Mouse (Mus musculus): ENCODE measurements around the gene Umad1. TPM values are rescaled to one million over a fixed set of nuclear protein-coding genes. Genes with fewer than 3 reads are reported as not detected.
A peak's percentile ranks its signal among the peaks of the same experiment; 100 is the strongest.

Gene Umad1
- polyA plus RNA-seq, 1 experiment from 2014 or later = 24.8 TPM

- Histone ChIP-seq H3K9me3 (no peaks in the 10 kb centered on the region), H3K27me3 (ENCODE audit: insufficient read depth, poor library complexity, severe bottlenecking) (no peaks in the 10 kb centered on the region), H3K36me3 (no peaks in the 10 kb centered on the region), H3K4me3 (no peak overlapping the region), H3K27ac (no peak overlapping the region), H3K4me1 (no peaks in the 10 kb centered on the region)
- WGBS = 79% methylated on average over 9 of the region's 9 CpGs
- DNase-seq (ENCODE audit: low spot score) = no peak
These were observed 77.7 kb downstream of the Umad1 start for GRCm38 (mm10) chr6:8336487-8337390.

- Histone ChIP-seq H3K4me3 (no peak overlapping the region), H3K27me3 (ENCODE audit: insufficient read depth, poor library complexity, severe bottlenecking) (no peaks in the 10 kb centered on the region), H3K9me3 (no peaks in the 10 kb centered on the region), H3K27ac (no peak overlapping the region), H3K4me1 (no peaks in the 10 kb centered on the region), H3K36me3 (no peaks in the 10 kb centered on the region)
- DNase-seq (ENCODE audit: low spot score) = no peak
- 84% methylated on average over 6 of the region's 6 CpGs for WGBS
These were observed 80.4 kb downstream of the Umad1 start for GRCm38 (mm10) chr6:8339453-8339852.

GRCm38 (mm10) chr6:8343271-8343670 lies 84.2 kb downstream of the Umad1 start:
- Histone ChIP-seq H3K27ac (no peak overlapping the region), H3K4me1 (no peaks in the 10 kb centered on the region), H3K27me3 (ENCODE audit: insufficient read depth, poor library complexity, severe bottlenecking) (no peaks in the 10 kb centered on the region), H3K4me3 (no peak overlapping the region), H3K36me3 (no peaks in the 10 kb centered on the region), H3K9me3 (no peaks in the 10 kb centered on the region)
- no peak for DNase-seq (ENCODE audit: low spot score)
- 86% methylated on average over 4 of the region's 4 CpGs for WGBS

GRCm38 (mm10) chr6:8345219-8345856 lies 86.2 kb downstream of the Umad1 start:
- Histone ChIP-seq H3K27ac (no peak overlapping the region), H3K27me3 (ENCODE audit: insufficient read depth, poor library complexity, severe bottlenecking) (no peaks in the 10 kb centered on the region), H3K4me1 (no peaks in the 10 kb centered on the region), H3K36me3 (no peaks in the 10 kb centered on the region), H3K4me3 (no peak overlapping the region), H3K9me3 (no peaks in the 10 kb centered on the region)
- peak; percentile 76 for DNase-seq (ENCODE audit: low spot score)
- WGBS = 71% methylated on average over 5 of the region's 5 CpGs

- 75% methylated on average over 2 of the region's 2 CpGs for WGBS
- H3K4me1 ChIP-seq = no peaks in the 10 kb centered on the region
- H3K9me3 ChIP-seq = no peaks in the 10 kb centered on the region
- H3K27me3 ChIP-seq (ENCODE audit: insufficient read depth, poor library complexity, severe bottlenecking) = no peaks in the 10 kb centered on the region
- no peak overlapping the region for H3K4me3 ChIP-seq
- H3K27ac ChIP-seq = no peak overlapping the region
- no peak for DNase-seq (ENCODE audit: low spot score)
- no peaks in the 10 kb centered on the region for H3K36me3 ChIP-seq
These were observed 88.1 kb downstream of the Umad1 start for GRCm38 (mm10) chr6:8347154-8347553.

- Histone ChIP-seq H3K27me3 (ENCODE audit: insufficient read depth, poor library complexity, severe bottlenecking) (no peaks in the 10 kb centered on the region), H3K27ac (no peak overlapping the region), H3K36me3 (no peaks in the 10 kb centered on the region), H3K4me1 (no peaks in the 10 kb centered on the region), H3K9me3 (no peaks in the 10 kb centered on the region), H3K4me3 (no peak overlapping the region)
- WGBS = 83% methylated on average over 1 of the region's 1 CpGs
- no peak for DNase-seq (ENCODE audit: low spot score)
These were observed 89.3 kb downstream of the Umad1 start for GRCm38 (mm10) chr6:8348344-8348743.

- DNase-seq (ENCODE audit: low spot score) = no peak
- no peaks in the 10 kb centered on the region for H3K27me3 ChIP-seq (ENCODE audit: insufficient read depth, poor library complexity, severe bottlenecking)
- no peaks in the 10 kb centered on the region for H3K9me3 ChIP-seq
- no peaks in the 10 kb centered on the region for H3K36me3 ChIP-seq
- no peak overlapping the region for H3K4me3 ChIP-seq
- H3K4me1 ChIP-seq = no peaks in the 10 kb centered on the region
- H3K27ac ChIP-seq = no peak overlapping the region
- WGBS = 78% methylated on average over 2 of the region's 2 CpGs
These were observed 90.1 kb downstream of the Umad1 start for GRCm38 (mm10) chr6:8349060-8349670.

- Histone ChIP-seq H3K27ac (no peak overlapping the region), H3K4me3 (no peak overlapping the region), H3K27me3 (ENCODE audit: insufficient read depth, poor library complexity, severe bottlenecking) (no peaks in the 10 kb centered on the region), H3K36me3 (no peaks in the 10 kb centered on the region), H3K4me1 (no peaks in the 10 kb centered on the region), H3K9me3 (no peaks in the 10 kb centered on the region)
- DNase-seq (ENCODE audit: low spot score) = no peak
- WGBS = 89% methylated on average over 2 of the region's 2 CpGs
These were observed 92.4 kb downstream of the Umad1 start for GRCm38 (mm10) chr6:8351507-8351906.

- no peaks in the 10 kb centered on the region for H3K9me3 ChIP-seq
- no peak for DNase-seq (ENCODE audit: low spot score)
- no peak overlapping the region for H3K4me3 ChIP-seq
- no peaks in the 10 kb centered on the region for H3K4me1 ChIP-seq
- WGBS = 79% methylated on average over 12 of the region's 12 CpGs
- H3K27ac ChIP-seq = no peak overlapping the region
- H3K36me3 ChIP-seq = no peaks in the 10 kb centered on the region
- no peaks in the 10 kb centered on the region for H3K27me3 ChIP-seq (ENCODE audit: insufficient read depth, poor library complexity, severe bottlenecking)
These were observed 93.6 kb downstream of the Umad1 start for GRCm38 (mm10) chr6:8352533-8353168.

- no peaks in the 10 kb centered on the region for H3K27me3 ChIP-seq (ENCODE audit: insufficient read depth, poor library complexity, severe bottlenecking)
- DNase-seq (ENCODE audit: low spot score) = no peak
- H3K36me3 ChIP-seq = no peaks in the 10 kb centered on the region
- WGBS = 77% methylated on average over 4 of the region's 4 CpGs
- no peaks in the 10 kb centered on the region for H3K9me3 ChIP-seq
- H3K27ac ChIP-seq = no peak overlapping the region
- no peaks in the 10 kb centered on the region for H3K4me1 ChIP-seq
- no peak overlapping the region for H3K4me3 ChIP-seq
These were observed 94.4 kb downstream of the Umad1 start for GRCm38 (mm10) chr6:8353461-8353860.

- WGBS = 85% methylated on average over 4 of the region's 4 CpGs
These were observed 95.8 kb downstream of the Umad1 start for GRCm38 (mm10) chr6:8354846-8355245.

GRCm38 (mm10) chr6:8358232-8358631 lies 99.1 kb downstream of the Umad1 start:
- 63% methylated on average over 2 of the region's 2 CpGs for WGBS
- H3K4me1 ChIP-seq = no peaks in the 10 kb centered on the region
- no peak overlapping the region for H3K4me3 ChIP-seq
- DNase-seq (ENCODE audit: low spot score) = no peak
- no peaks in the 10 kb centered on the region for H3K36me3 ChIP-seq
- H3K27ac ChIP-seq = no peak overlapping the region
- no peaks in the 10 kb centered on the region for H3K27me3 ChIP-seq (ENCODE audit: insufficient read depth, poor library complexity, severe bottlenecking)
- H3K9me3 ChIP-seq = no peaks in the 10 kb centered on the region

More at GRCm38 (mm10) chr6:8354846-8355245, 95.8 kb downstream of the Umad1 start:
- H3K4me3 ChIP-seq = no peak overlapping the region
- no peaks in the 10 kb centered on the region for H3K9me3 ChIP-seq
- DNase-seq (ENCODE audit: low spot score) = no peak
- H3K27me3 ChIP-seq (ENCODE audit: insufficient read depth, poor library complexity, severe bottlenecking) = no peaks in the 10 kb centered on the region
- no peak overlapping the region for H3K27ac ChIP-seq
- H3K36me3 ChIP-seq = no peaks in the 10 kb centered on the region
- H3K4me1 ChIP-seq = no peaks in the 10 kb centered on the region

GRCm38 (mm10) chr6:8358782-8359181 lies 99.7 kb downstream of the Umad1 start:
- Histone ChIP-seq H3K4me1 (no peaks in the 10 kb centered on the region), H3K9me3 (no peaks in the 10 kb centered on the region), H3K27me3 (ENCODE audit: insufficient read depth, poor library complexity, severe bottlenecking) (no peaks in the 10 kb centered on the region), H3K4me3 (no peak overlapping the region), H3K27ac (no peak overlapping the region), H3K36me3 (no peaks in the 10 kb centered on the region)
- no peak for DNase-seq (ENCODE audit: low spot score)
- 72% methylated on average over 2 of the region's 2 CpGs for WGBS
